Mouse (Mus musculus) right cerebral cortex, postnatal 25 days (tissue): ENCODE measurements around the gene Vps35l.

Experiments used
- DNase-seq: peaks from one replicate; pipeline ENCODE4 v3.0.0; 2022

Gene Vps35l

GRCm38 (mm10) chr7:118824451-118824850 is 84.4 kb downstream of the Vps35l start:
- no peak for DNase-seq

- DNase-seq, result no peak
These were observed 88.0 kb downstream of the Vps35l start for GRCm38 (mm10) chr7:118827975-118828416.

- DNase-seq, result no peak
These were observed 97.9 kb downstream of the Vps35l start for GRCm38 (mm10) chr7:118837901-118838300.

- DNase-seq, result no peak
These were observed 101.2 kb downstream of the Vps35l start for GRCm38 (mm10) chr7:118841030-118841745.

GRCm38 (mm10) chr7:118841796-118842195 is 101.8 kb downstream of the Vps35l start:
- DNase-seq, result no peak

- no peak for DNase-seq
These were observed 102.9 kb downstream of the Vps35l start for GRCm38 (mm10) chr7:118842938-118843337.

GRCm38 (mm10) chr7:118845141-118845540 is 105.1 kb downstream of the Vps35l start:
- no peak for DNase-seq

- DNase-seq, result no peak
These were observed 106.3 kb downstream of the Vps35l start for GRCm38 (mm10) chr7:118846329-118846728.

GRCm38 (mm10) chr7:118848796-118849195 is 108.8 kb downstream of the Vps35l start:
- no peak for DNase-seq

- DNase-seq, result no peak
These were observed 109.7 kb downstream of the Vps35l start for GRCm38 (mm10) chr7:118849543-118850250.

- DNase-seq, result no peak
These were observed 110.8 kb downstream of the Vps35l start for GRCm38 (mm10) chr7:118850676-118851290.

- DNase-seq, result no peak
These were observed 111.5 kb downstream of the Vps35l start for GRCm38 (mm10) chr7:118851571-118851970.

GRCm38 (mm10) chr7:118852611-118853010 is 112.6 kb downstream of the Vps35l start:
- DNase-seq, result no peak

GRCm38 (mm10) chr7:118854606-118855005 is 114.6 kb downstream of the Vps35l start:
- DNase-seq, result no peak

- peak; percentile 94 for DNase-seq
These were observed 115.3 kb downstream of the Vps35l start, which contains the start of gene Iqck for GRCm38 (mm10) chr7:118855171-118855876. Iqck (plus strand) TSS chr7:118855752.

- DNase-seq, result no peak
These were observed 115.9 kb downstream of the Vps35l start, which contains the start of gene Knop1 for GRCm38 (mm10) chr7:118855877-118856304. Knop1 (minus strand) TSS chr7:118856254.

- no peak for DNase-seq
These were observed 118.6 kb downstream of the Vps35l start for GRCm38 (mm10) chr7:118858640-118859039.

- no peak for DNase-seq
These were observed 125.3 kb downstream of the Vps35l start for GRCm38 (mm10) chr7:118865362-118865761.

- no peak for DNase-seq
These were observed 139.5 kb downstream of the Vps35l start for GRCm38 (mm10) chr7:118879466-118880029.

GRCm38 (mm10) chr7:118883957-118884356 is 143.9 kb downstream of the Vps35l start:
- DNase-seq, result no peak

- DNase-seq, result no peak
These were observed 144.9 kb downstream of the Vps35l start for GRCm38 (mm10) chr7:118884969-118885368.

GRCm38 (mm10) chr7:118887303-118888055 is 147.5 kb downstream of the Vps35l start:
- no peak for DNase-seq
